Mouse (Mus musculus) left cerebral cortex, adult 9 months (tissue): ENCODE results near the gene Stk16.
A peak's percentile ranks its signal among the peaks of the same experiment; 100 is the strongest.

Experiments used
- DNase-seq, 2 experiments: peaks; one replicate each; pipeline ENCODE4 v3.0.0; 2022; ENCODE audit warnings: low spot score in 2 of 2

Gene Stk16

GRCm38 (mm10) chr1:75210136-75211087 lies at the start of gene Stk16, which contains the start of gene Glb1l:
TSS of gene Stk16 (plus strand) at chr1:75210838.
TSS of gene Glb1l (minus strand) at chr1:75210813.
- peak; percentile 87 to 96 for DNase-seq

- no peak for DNase-seq
Measured at GRCm38 (mm10) chr1:75168093-75168471, 42.6 kb upstream of the Stk16 start.

GRCm38 (mm10) chr1:75168472-75169464 lies 41.9 kb upstream of the Stk16 start, which contains the start of gene Zfand2b:
TSS of gene Zfand2b (plus strand) at chr1:75168646.
- peak; percentile 81 to 95 for DNase-seq

- peak in 1 of 2 experiments; percentile 42 for DNase-seq
Measured at GRCm38 (mm10) chr1:75179334-75180104, 31.1 kb upstream of the Stk16 start.

GRCm38 (mm10) chr1:75180105-75180590 lies 30.5 kb upstream of the Stk16 start, which contains the start of gene Abcb6:
TSS of gene Abcb6 (minus strand) at chr1:75180392.
- DNase-seq, result peak; percentile 89 to 95

GRCm38 (mm10) chr1:75180741-75181140 lies 29.9 kb upstream of the Stk16 start:
- DNase-seq, result no peak

GRCm38 (mm10) chr1:75181377-75181870 lies 29.2 kb upstream of the Stk16 start:
- no peak for DNase-seq

- DNase-seq, result no peak
Measured at GRCm38 (mm10) chr1:75182160-75182559, 28.5 kb upstream of the Stk16 start.

GRCm38 (mm10) chr1:75185495-75185894 lies 25.1 kb upstream of the Stk16 start:
- no peak for DNase-seq

- no peak for DNase-seq
Measured at GRCm38 (mm10) chr1:75187126-75187525, 23.5 kb upstream of the Stk16 start.

- DNase-seq, result no peak
Measured at GRCm38 (mm10) chr1:75187914-75188483, 22.6 kb upstream of the Stk16 start.

- no peak for DNase-seq
Measured at GRCm38 (mm10) chr1:75190577-75190976, 20.1 kb upstream of the Stk16 start.

- DNase-seq, result no peak
Measured at GRCm38 (mm10) chr1:75191258-75191621, 19.4 kb upstream of the Stk16 start.

- DNase-seq, result peak; percentile 98
Measured at GRCm38 (mm10) chr1:75191622-75192402, 18.8 kb upstream of the Stk16 start, which contains the start of the genes Ankzf1 and Atg9a. TSS of gene Ankzf1 (plus strand) at chr1:75192151. TSS of gene Atg9a (minus strand) at chr1:75192196.

GRCm38 (mm10) chr1:75192452-75192851 lies 18.2 kb upstream of the Stk16 start:
- DNase-seq, result no peak

GRCm38 (mm10) chr1:75201236-75201635 lies 9.4 kb upstream of the Stk16 start:
- DNase-seq, result no peak

GRCm38 (mm10) chr1:75208967-75209678 lies 1.5 kb upstream of the Stk16 start:
- no peak for DNase-seq

- DNase-seq, result no peak
Measured at GRCm38 (mm10) chr1:75211141-75211708, 587 bp downstream of the Stk16 start.
